Mouse (Mus musculus) liver, postnatal 0 days (tissue): Measurements from ENCODE around the gene Gm3435.
"Not testable (repeated sequence)": the region's sequence is repeated elsewhere in the genome, so short reads cannot be mapped to it uniquely, and the experiment has no call there.

Experiments
- CTCF ChIP-seq: sonication (generic); IDR thresholded peaks from 2 replicates; pipeline ENCODE4 v1.5.1; 2016; ENCODE audit warnings: antibody characterized with exemption, low read depth
- EP300 ChIP-seq: IDR thresholded peaks from 2 replicates; pipeline ENCODE4 v1.6.1; 2016; ENCODE audit warnings: antibody characterized with exemption, low read depth, mild to moderate bottlenecking

DNA sequence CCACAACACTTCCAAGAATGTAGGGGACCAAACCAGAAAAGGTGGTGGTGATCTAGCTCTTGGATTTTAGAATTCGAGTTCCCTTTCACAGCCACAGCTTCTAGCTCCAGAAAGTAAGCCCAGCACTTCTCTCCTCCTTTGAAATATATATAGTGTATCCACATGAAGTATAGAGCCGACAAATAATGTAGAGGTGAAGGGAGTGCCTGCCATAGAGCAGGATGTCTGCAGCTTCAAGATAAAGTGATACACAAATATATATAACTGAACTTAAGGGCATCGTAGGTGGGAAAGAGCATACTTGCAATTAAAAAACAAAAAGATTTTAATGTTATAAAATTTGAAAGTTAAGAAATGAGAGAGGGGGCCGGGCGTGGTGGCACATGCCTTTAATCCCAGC lies 15.8 kb upstream of the Gm3435 start:
- not testable (repeated sequence) for TF ChIP-seq EP300, CTCF
